Mouse (Mus musculus) left cerebral cortex, adult 8-10 months (tissue): Measurements from ENCODE around the gene Cript. TPM values are rescaled to one million over a fixed set of nuclear protein-coding genes. Genes with fewer than 3 reads are reported as not detected.

ENCODE experiments used
- total RNA-seq, 4 experiments: library from RNA; stranded (reverse); gene quantifications; 2 replicates each; pipeline ENCODE4 v1.2.4; 2022

The Cript gene
- total RNA-seq, 4 experiments from 2014 or later: 54.1 to 75.8 (median 67.2) TPM

Other genes with a start within 250 kb of the Cript start
- not detected for gene Tmem247, start 108.2 kb upstream of the Cript start, total RNA-seq
- gene Atp6v1e2, start 77.7 kb upstream of the Cript start, total RNA-seq: not detected
- 10 to 100 TPM; 31.8 to 39.5 (median 36.6) TPM for gene Rhoq, start 62.5 kb upstream of the Cript start, total RNA-seq
- gene Pigf, start 144 bp upstream of the Cript start, total RNA-seq: 10 to 100 TPM; 18.0 to 21.0 (median 20.5) TPM
- 100 to 1,000 TPM; 106 to 127 (median 111) TPM for gene Socs5, start 82.1 kb downstream of the Cript start, total RNA-seq
- 10 to 100 TPM; 55.7 to 68.0 (median 63.1) TPM for gene Mcfd2, start 240.4 kb downstream of the Cript start, total RNA-seq